Mouse (Mus musculus): ENCODE measurements around the gene Hhat.

GRCm38 (mm10) chr1:192525711-192526350 is 245.2 kb downstream of the Hhat start:
- no peak for TF ChIP-seq CTCF (conservative IDR thresholded peaks at IDR 0.05; ENCODE audit: low read length)
- TF ChIP-seq POU5F1 (IDR thresholded peaks at IDR 0.05; ENCODE audit: borderline replicate concordance, low read length), result no peak
- no peak for TF ChIP-seq NANOG (IDR thresholded peaks at IDR 0.05; ENCODE audit: borderline replicate concordance, low read length)

Measured in E14TG2a.4 (cell line).